Mouse (Mus musculus) liver, embryonic 11.5 days (tissue): ENCODE data around the gene Cd248. TPM values are rescaled to one million over a fixed set of nuclear protein-coding genes. Genes with fewer than 3 reads are reported as not detected.

Experiments used
- ATAC-seq: fragments of 200-750 bp; cut with Nextera tagmentation; replicated peaks from 2 replicates; pipeline ENCODE4 v1.8.0; 2017; ENCODE audit warnings: moderate number of reproducible peaks, mild to moderate bottlenecking, moderate TSS enrichment, moderate library complexity; ENCODE audit not compliant: low FRiP score
- DNase-seq: peaks from one replicate; pipeline ENCODE4 v3.0.0-alpha.2; 2017; ENCODE audit warnings: low spot score
- H3K27ac ChIP-seq: fragments of 300-500 bp; sonication (generic); 2 replicates; pipeline ENCODE4 v1.5.1; 2014; ENCODE audit warnings: mild to moderate bottlenecking, low read depth, low read length, control low read depth
- H3K27me3 ChIP-seq: fragments of 300-500 bp; sonication (generic); replicated peaks from 2 replicates; pipeline ENCODE4 v1.6.1; 2014; ENCODE audit warnings: low read length, mixed read lengths; ENCODE audit not compliant: control insufficient read depth, insufficient read depth
- H3K36me3 ChIP-seq: fragments of 300-500 bp; sonication (generic); 2 replicates; pipeline ENCODE4 v1.6.1; 2014; ENCODE audit warnings: mild to moderate bottlenecking, low read length, moderate library complexity, mixed read lengths; ENCODE audit not compliant: control insufficient read depth, insufficient read depth
- H3K4me1 ChIP-seq: fragments of 300-500 bp; sonication (generic); replicated peaks from 2 replicates; pipeline ENCODE4 v1.6.1; 2014; ENCODE audit warnings: low read length, mixed read lengths; ENCODE audit not compliant: control insufficient read depth, insufficient read depth
- H3K4me2 ChIP-seq: fragments of 300-500 bp; sonication (generic); 2 replicates; pipeline ENCODE4 v1.6.1; 2014; ENCODE audit warnings: mild to moderate bottlenecking, control low read depth, moderate library complexity
- H3K4me3 ChIP-seq: fragments of 300-500 bp; sonication (generic); 2 replicates; pipeline ENCODE4 v1.5.1; 2014; ENCODE audit warnings: low read depth, low read length, control low read depth
- H3K9ac ChIP-seq: fragments of 300-500 bp; sonication (generic); 2 replicates; pipeline ENCODE4 v1.6.1; 2014; ENCODE audit warnings: low read depth, low read length, control low read depth
- H3K9me3 ChIP-seq: fragments of 300-500 bp; sonication (generic); 2 replicates; pipeline ENCODE4 v1.6.1; 2016; ENCODE audit warnings: low read length, inconsistent platforms, mixed read lengths; ENCODE audit not compliant: control insufficient read depth
- WGBS: fragments of 180-500 bp; shearing (Covaris S2); extraction: QIAGEN DNeasy Blood & Tissue Kit; methylation state at CpG from one replicate; pipeline ENCODE4 v1.1.7; 2014; 5-methylcytosine and 5-hydroxymethylcytosine counted together
- polyA plus RNA-seq: library from polyadenylated mRNA; unstranded; fragments of >200 nt; fragmentation: Nextera tagmentation; extraction: Ambion mirVana; gene quantifications from 2 replicates; pipeline ENCODE4 v1.2.1, GENCODE M21; 2014

Gene Cd248
- polyA plus RNA-seq, 1 experiment from 2014 or later: 28.6 TPM

- 23% methylated on average over 14 of the region's 14 CpGs for WGBS
- peak within 1 kb of the TSS; percentile 31 for H3K4me3 ChIP-seq
- H3K9ac ChIP-seq: 0 out of 2 replicates have a peak within 1 kb of the TSS, but pooled peaks have one; percentile 20
These were observed 17.6 kb upstream of the Cd248 start, which contains the start of gene Rin1 for GRCm38 (mm10) chr19:5050047-5050905. Gene Rin1, plus strand, starts transcription at chr19:5050481.

GRCm38 (mm10) chr19:5051031-5051430 lies 16.8 kb upstream of the Cd248 start:
- ATAC-seq (peak; percentile 35; the same call in 1 of the 2 replicates), DNase-seq (no peak)
- H3K36me3 ChIP-seq: peaks cover 15% of the 10 kb centered on the region; the same call in 1 of the 2 replicates
- peak overlapping the region; percentile 31 for H3K4me3 ChIP-seq
- H3K9me3 ChIP-seq: no peaks in the 10 kb centered on the region
- peak overlapping the region; percentile 51 for H3K4me2 ChIP-seq
- 17% methylated on average over 17 of the region's 17 CpGs for WGBS
- H3K9ac ChIP-seq: 0 out of 2 replicates have a peak overlapping the region, but pooled peaks have one; percentile 20
- peaks cover 36% of the 10 kb centered on the region for H3K27me3 ChIP-seq
- H3K27ac ChIP-seq: no peak overlapping the region; the same call in 1 of the 2 replicates
- no peaks in the 10 kb centered on the region for H3K4me1 ChIP-seq

More at GRCm38 (mm10) chr19:5050047-5050905, 17.6 kb upstream of the Cd248 start, which contains the start of gene Rin1:
- Histone ChIP-seq H3K27ac (no peak within 1 kb of the TSS; the same call in 1 of the 2 replicates), H3K27me3 (peaks cover 36% of the 10 kb centered on the region), H3K4me2 (peak within 1 kb of the TSS; percentile 51), H3K36me3 (peaks cover 18% of the 10 kb centered on the region; the same call in 1 of the 2 replicates), H3K9me3 (no peaks in the 10 kb centered on the region), H3K4me1 (no peaks in the 10 kb centered on the region)
- ATAC-seq (peak; percentile 43; the same call in 1 of the 2 replicates), DNase-seq (no peak)

GRCm38 (mm10) chr19:5051515-5051914 lies 16.4 kb upstream of the Cd248 start:
- no peak for DNase-seq
- Histone ChIP-seq H3K9me3 (no peaks in the 10 kb centered on the region), H3K4me1 (peaks cover 2% of the 10 kb centered on the region; the same call in 1 of the 2 replicates), H3K27me3 (peaks cover 36% of the 10 kb centered on the region), H3K27ac (no peak overlapping the region; the same call in 1 of the 2 replicates), H3K9ac (0 out of 2 replicates have a peak overlapping the region, but pooled peaks have one; percentile 20), H3K36me3 (peaks cover 13% of the 10 kb centered on the region; the same call in 1 of the 2 replicates), H3K4me3 (peak overlapping the region; percentile 31; the same call in 1 of the 2 replicates), H3K4me2 (peak overlapping the region; percentile 51)
- no peak for ATAC-seq
- 53% methylated on average over 3 of the region's 3 CpGs for WGBS

- no peak overlapping the region for H3K4me3 ChIP-seq
- WGBS: 38% methylated on average over 25 of the region's 25 CpGs
- DNase-seq (no peak), ATAC-seq (no peak)
- peaks cover 36% of the 10 kb centered on the region for H3K27me3 ChIP-seq
- no peak overlapping the region for H3K9ac ChIP-seq
- H3K36me3 ChIP-seq: peaks cover 11% of the 10 kb centered on the region; the same call in 1 of the 2 replicates
- H3K27ac ChIP-seq: no peak overlapping the region
- peak overlapping the region; percentile 10; the same call in 1 of the 2 replicates for H3K4me2 ChIP-seq
- H3K4me1 ChIP-seq: peaks cover 7% of the 10 kb centered on the region; the same call in 1 of the 2 replicates
- no peaks in the 10 kb centered on the region for H3K9me3 ChIP-seq
These were observed 15.6 kb upstream of the Cd248 start for GRCm38 (mm10) chr19:5052166-5052822.

- DNase-seq: no peak
- peaks cover 36% of the 10 kb centered on the region for H3K27me3 ChIP-seq
- WGBS: 66% methylated on average over 17 of the region's 17 CpGs
- H3K4me2 ChIP-seq: no peak overlapping the region
- H3K9ac ChIP-seq: no peak overlapping the region
- no peak overlapping the region for H3K4me3 ChIP-seq
- no peak overlapping the region for H3K27ac ChIP-seq
- no peaks in the 10 kb centered on the region for H3K9me3 ChIP-seq
- H3K36me3 ChIP-seq: peaks cover 8% of the 10 kb centered on the region; the same call in 1 of the 2 replicates
- H3K4me1 ChIP-seq: peaks cover 8% of the 10 kb centered on the region
- no peak for ATAC-seq
These were observed 15.0 kb upstream of the Cd248 start for GRCm38 (mm10) chr19:5052853-5053252.

GRCm38 (mm10) chr19:5053909-5054308 lies 14.0 kb upstream of the Cd248 start:
- peaks cover 36% of the 10 kb centered on the region for H3K27me3 ChIP-seq
- ATAC-seq (no peak), DNase-seq (peak; percentile 63)
- no peak overlapping the region for H3K4me3 ChIP-seq
- no peak overlapping the region for H3K27ac ChIP-seq
- H3K36me3 ChIP-seq: peaks cover 3% of the 10 kb centered on the region; the same call in 1 of the 2 replicates
- 28% methylated on average over 9 of the region's 9 CpGs for whole genome bisulfite sequencing
- H3K4me2 ChIP-seq: no peak overlapping the region
- no peak overlapping the region for H3K9ac ChIP-seq
- H3K4me1 ChIP-seq: peaks cover 18% of the 10 kb centered on the region
- no peaks in the 10 kb centered on the region for H3K9me3 ChIP-seq

- Histone ChIP-seq H3K4me1 (peaks cover 40% of the 10 kb centered on the region), H3K27me3 (peaks cover 27% of the 10 kb centered on the region), H3K9me3 (no peaks in the 10 kb centered on the region), H3K9ac (no peak overlapping the region), H3K36me3 (no peaks in the 10 kb centered on the region), H3K4me2 (no peak overlapping the region), H3K4me3 (no peak overlapping the region), H3K27ac (no peak overlapping the region)
- DNase-seq (peak; percentile 64), ATAC-seq (no peak)
- WGBS: 13% methylated on average over 6 of the region's 6 CpGs
These were observed 11.6 kb upstream of the Cd248 start for GRCm38 (mm10) chr19:5056251-5056650.
